Mouse (Mus musculus) testis, postnatal 14 days (tissue): ENCODE results near the gene Tent4a.

Experiments used
- DNase-seq: peaks from one replicate; pipeline ENCODE4 v3.0.0; 2021; ENCODE audit warnings: low spot score

The Tent4a gene

DNA sequence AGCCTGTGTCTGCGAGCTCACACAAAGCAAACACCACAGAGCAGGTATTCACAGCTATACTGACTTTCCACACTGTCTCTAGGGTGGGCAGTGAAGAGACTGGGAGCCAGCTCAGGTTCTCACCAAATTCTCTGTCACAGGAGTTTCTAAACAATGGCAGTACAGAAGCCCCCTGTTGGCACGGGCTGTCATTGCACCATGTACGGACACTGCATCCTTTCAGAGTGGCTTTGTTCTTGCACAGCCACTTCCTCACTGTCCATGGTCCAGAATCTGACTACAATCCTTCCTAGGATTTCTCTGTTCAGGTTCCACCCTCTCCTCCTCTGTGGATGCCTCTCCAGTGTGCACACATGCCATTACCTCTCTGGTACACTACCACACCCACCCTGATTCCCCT is 10.6 kb upstream of the Tent4a start:
- DNase-seq: no peak

DNA sequence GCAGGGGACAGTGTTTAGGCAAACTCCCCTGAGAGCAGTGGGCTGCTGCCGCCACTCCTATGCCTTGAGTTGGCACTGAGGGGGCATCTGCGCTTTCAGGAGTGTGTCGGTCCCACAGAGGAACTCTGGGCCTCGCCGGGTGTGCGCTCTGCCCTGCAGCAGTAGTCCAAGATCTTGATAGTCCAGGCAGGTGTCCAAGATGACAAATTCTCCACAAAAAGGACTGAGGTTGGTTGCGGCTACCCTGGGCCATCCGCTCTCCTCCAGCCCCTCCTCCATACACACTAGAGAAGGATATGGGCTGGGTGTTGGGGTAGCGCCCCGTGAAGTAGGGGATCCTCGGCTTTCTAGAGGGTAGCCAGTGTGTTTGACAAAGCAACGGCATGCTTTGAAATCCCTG is 9.2 kb upstream of the Tent4a start:
- no peak for DNase-seq

DNA sequence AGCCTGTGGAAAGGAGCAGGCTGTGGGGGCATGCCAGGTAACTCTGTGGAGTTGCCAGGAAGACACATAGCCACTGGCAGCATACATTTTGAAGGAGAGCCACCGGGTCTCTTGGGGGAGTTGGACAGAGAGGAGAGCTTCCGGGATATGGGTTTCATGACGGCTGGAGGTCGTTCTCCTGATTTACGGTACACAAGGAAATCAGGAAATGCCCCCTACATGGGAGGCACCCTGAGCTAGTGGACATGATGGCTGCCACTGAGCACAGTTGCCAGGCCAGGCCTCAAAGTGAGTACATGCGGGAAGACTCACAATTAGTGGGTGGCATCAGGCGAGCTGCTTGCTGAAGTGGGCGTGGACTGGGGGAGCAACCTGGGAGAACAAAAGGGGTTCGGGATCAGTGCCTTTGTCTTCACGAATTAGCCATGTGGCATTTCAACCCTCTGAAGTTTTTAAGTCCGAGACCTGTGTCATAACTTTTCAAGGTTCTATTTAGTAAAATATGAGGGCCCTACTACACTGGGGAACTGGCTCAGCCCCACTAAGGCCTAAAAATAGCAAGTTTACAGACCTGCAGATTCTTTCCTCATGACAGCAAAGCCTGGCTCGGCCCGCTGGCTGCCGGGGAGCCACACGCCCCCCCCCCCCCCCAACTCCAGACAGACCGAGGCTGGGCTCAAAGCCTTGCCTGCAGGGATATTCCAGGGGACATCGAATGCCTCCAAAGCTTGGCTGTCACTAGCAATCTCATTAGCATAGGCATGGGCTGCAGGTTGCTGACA is 8.3 kb upstream of the Tent4a start:
- DNase-seq: no peak

DNA sequence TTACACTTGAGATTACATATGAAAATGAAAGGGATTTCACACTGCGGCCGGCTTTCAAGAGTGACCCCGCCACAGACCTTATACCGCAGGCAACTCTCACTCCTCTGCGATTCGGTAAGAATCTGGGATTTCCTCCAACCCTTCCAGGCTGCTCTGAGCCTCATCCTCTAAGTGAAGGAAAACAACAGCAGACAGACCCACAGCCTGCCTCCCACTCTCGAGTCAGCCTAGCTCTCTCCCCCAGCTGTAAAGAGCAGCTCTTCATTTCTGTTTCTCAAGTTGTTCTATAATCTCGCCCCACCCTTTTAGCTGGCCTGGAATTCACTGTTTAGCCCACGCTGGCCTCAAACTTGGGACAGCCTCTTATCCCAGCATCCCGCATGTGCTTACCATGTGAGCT is 7.4 kb upstream of the Tent4a start:
- no peak for DNase-seq

DNA sequence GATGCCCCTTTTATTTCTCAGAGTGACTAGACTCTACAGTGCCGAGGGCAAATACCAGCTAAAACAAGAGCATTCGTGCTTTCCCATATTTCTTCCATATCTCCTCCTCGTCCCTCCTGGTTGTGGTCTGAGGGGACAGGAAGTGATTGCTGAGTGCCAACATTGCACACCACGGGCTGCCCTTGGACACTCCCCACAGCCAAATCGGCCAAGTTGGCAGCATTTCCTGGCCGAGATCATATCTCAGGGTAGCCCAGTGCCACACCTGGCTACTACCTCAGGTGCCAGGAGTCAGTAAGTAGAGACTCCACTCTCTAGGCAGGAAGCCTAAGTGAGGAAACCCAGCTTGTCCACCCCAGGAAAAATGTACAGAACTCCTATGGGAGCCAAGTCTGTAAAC is 6.8 kb upstream of the Tent4a start:
- no peak for DNase-seq

DNA sequence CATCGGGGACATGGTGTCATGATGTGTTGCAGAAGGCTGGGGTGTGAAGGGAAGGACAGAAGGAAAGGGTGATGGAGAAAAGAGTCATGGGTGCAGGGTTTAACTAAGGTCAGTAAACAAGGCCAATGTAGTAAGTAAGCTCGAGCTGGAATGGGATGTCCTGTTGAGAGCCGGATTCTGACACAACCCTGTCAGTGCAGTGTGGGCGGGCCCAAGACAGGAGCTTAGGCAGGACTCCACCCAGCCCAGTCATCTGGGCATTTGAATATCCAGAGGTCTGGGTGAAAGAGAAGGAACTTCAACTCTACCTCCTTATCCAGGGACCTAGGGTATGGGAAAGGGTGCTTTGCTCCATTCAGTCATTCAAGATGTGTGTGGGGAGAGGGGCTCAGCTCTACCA is 3.9 kb upstream of the Tent4a start:
- DNase-seq: no peak

DNA sequence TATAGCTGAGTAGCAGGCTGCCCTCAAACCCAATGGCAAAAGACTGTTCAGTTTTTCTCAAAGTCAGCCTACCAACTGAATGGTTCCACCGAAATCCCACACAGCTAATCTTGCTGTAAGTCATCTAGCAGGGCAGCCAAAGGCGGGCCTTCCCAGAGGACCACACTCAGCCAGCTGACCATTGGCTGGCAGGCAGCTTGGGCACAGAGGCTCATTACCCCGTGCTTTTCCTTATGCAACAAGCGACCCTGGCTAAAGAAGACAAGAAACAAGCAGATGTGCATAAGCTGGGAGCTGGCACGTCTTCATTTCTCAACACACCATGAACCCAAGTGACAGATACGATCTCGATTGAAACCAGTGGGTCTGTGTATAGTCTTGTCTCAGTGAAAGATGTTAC is 2.9 kb upstream of the Tent4a start:
- no peak for DNase-seq

DNA sequence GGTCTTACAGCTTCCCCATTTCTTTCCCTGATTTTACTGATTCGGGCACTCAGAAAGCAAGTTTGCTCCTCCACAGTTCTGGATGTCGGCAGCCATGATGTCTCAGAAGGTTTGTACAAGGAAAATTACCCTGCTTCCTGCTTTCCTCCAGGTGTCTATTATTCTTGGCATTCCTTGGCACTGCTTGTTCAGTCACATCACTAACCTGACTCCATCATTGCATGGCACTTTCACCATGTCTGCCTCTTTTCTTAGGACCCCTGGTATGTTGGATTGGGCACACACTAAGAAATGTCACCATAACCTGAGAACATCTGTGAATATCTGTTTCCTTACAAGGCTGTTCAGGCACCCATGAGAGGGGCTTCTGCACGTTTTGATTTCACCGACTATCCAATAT is 1.6 kb upstream of the Tent4a start:
- no peak for DNase-seq

DNA sequence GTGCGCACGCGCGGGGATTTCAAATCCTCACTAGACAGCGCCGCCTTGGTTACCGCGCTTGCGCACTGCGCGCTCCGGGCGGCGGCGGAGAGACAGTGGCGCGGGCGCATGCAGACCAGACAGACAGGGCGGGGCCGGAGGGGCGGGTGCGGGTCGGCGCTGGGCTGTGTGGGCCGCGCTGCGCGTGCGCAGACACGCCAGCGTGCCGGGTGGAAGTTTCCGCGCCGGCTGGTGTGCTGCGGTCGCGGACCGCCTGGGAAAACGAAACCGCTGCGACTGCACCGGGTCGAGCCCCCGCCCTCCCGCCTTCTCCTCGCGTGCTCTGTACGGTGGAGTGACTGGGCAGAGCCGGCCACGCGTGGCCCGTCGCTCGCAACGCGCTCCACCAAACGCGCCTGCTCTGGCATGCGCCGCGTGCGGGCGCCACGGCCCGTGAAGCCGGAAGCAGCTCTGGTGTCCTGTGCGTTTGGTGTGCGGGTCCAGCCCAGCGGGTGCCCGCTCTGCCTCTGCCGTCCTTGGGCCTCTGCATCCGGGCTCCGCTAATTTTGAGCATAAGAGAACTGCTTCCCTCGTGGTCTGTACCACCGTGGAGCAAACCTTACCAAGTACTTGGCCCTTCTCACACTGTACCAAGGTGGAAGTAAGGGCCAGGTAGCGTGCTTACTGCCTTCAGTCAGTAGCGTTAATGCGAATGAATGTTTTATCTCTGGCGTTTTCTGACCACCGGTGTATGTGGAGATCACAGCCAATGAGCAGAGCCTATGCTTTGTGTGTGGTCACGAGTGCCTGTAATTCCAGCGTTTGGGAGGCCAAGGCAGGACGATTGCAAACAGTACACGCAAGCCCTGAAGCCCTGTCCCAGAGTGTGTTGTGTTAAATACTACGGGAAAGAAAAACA is 486 bp upstream of the Tent4a start:
- DNase-seq: peak; percentile 97

DNA sequence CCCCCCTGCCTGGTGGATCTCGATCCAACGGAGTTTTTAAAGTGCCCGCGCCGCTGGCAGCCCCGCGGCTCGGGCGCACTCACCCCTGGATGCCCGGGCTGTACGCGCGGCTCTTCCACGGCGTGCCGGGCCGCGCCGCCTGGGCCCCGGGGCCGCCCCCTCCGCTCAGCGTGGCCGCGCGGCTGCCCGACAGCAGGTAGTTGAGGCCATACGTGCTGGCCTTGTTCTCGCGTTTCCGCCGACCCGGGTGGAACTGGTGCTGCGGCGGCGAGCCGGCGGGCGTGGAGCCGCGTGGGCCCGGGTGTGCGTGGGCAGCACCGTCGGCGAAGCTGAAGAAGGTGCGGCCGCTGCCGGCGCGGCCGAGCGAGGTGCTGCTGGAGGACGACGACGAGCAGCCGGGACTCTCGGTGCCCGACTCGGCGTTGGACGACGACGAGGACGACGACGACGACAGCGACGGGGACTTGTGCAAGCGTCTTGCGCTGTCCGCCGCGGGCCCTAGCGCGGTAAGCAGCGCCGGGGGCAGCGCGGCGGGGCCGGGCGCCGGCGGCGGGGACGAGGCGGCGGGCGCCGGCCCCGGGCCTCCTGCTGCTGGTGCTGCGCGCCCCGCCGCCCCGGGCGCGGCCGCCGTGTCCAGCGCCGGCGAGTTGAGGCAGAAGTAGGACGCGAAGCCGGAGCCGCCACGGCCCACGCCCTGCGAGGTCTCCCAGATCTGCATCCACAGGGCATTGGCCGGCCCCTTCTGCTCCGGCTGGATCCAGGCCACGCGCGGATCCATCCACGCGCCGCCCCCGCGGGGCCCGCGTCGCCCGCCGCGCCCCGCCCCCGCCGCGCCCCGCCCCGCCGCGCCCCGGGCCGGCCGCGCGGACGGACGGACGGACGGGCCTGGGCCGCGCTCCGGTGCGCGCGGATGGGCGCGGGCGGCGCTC is 748 bp downstream of the Tent4a start, which contains the start of gene Nsun2:
Gene Nsun2 (plus strand): TSS at position 342 of the 929 bp plus-strand sequence.
- peak; percentile 69 for DNase-seq

DNA sequence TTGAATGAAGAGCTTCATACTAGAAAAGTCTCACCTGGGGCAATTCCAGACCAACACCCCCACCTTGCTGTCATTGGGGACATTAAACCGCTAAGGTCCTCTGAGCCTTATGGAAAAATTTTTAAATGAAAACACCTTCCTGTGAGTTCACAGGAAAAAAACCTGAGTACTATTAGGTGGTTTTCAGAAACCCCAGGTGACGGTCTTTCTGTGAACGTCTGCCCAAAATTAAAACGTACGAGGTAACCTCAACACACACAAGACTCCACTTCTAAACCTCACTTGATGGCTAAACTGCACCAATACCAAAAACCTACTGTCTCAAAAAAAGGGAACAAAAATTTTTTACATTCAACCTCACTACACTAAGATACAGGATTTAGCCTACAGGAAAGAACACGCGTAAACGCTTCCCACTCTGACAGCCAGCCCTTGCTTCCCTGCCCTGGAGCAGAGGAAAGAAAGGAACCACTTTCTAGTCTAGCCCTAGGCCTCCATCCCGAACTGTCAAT is 1.5 kb downstream of the Tent4a start:
- no peak for DNase-seq

DNA sequence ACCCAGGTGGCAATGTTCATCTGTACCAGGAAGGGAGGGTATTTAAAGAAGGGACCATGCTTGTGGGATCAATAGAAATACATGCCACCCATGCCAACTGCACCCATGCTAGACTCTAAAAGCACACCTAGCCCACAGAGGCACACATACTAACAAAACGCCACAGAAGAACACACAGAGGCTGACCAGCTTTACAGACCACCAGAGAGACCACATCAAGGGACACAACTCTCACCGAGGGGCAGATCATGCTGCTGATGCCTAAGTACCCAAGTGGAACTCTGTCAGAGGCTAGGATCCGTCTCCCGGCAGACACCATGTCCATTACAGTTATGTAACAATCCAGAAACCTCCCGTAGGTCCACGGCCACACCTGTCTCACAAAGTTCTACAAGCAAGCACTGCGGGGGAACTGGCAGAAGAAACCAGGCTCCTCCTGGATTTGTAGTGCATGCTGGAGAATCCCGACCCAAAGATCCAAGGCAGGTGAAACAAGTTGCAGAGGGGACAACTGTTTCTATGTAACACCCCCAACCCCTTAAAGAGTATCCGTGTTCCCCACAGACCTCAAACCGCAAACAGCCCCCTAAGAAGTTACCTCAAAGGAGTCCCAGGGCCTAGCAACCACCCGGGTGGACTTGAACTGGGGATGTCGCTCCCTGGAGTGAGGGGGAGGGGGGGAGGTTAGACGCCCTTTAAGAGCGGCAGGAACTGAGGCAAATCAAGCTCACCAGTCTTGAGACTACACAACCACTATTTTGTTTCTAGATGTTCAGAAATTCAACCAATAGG is 2.1 kb downstream of the Tent4a start:
- peak; percentile 62 for DNase-seq

DNA sequence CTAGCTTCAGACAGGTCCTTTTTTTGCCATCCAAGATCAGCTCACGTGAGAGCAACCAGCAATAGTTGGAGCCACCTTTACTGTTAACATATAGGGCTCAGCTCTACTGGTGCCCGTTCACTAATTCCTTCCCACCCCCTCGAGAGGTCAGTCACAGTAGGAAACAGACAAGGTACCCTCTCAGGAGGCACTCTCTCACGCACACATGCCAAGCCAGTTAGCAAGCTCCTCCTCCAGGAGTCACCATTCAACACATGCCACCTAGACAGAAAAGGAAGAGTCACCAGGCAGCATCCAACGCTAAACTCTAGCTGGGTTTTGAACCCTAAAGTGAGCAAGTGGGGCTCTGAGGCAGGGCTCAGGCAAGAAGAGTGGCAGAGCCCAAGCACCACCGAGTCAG is 3.0 kb downstream of the Tent4a start:
- no peak for DNase-seq

DNA sequence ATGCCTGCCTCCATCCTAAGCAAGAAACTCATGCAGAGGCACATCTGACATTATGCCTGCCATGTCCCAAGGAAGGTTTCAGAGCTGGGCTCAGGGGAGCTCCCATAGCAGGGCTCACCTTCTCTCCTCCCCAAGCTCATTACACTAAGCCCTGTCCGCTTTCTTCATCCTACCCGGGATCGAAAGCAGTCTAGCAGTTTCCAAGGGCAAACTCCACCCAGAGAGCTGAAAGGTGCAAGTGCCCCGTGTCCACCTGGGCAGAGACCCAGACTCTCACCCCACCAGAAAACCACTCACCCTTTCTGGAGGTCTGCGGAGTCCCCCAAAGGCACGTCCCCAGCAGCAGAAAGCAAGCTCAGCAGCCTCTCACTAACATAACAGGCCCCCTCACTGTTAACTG is 3.5 kb downstream of the Tent4a start:
- no peak for DNase-seq

DNA sequence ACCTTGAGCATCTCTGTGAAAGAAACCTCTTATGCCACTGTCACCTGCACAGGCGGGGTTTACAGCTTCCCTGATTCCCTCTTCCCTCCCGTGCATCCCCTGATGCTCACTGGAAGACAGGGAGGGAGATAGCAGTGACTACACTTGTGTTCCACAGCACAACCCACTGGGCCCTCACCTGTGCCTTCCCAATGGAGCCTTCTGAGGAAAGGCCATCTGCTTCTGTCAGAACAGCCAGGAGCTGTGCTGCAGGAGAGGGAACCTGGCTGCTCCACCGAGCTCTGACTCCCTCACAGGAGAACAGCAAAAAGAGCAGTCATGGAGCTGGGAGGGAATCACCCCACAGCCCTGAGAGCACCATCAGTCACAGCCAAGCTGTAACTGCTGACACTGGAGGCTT is 4.3 kb downstream of the Tent4a start:
- no peak for DNase-seq

DNA sequence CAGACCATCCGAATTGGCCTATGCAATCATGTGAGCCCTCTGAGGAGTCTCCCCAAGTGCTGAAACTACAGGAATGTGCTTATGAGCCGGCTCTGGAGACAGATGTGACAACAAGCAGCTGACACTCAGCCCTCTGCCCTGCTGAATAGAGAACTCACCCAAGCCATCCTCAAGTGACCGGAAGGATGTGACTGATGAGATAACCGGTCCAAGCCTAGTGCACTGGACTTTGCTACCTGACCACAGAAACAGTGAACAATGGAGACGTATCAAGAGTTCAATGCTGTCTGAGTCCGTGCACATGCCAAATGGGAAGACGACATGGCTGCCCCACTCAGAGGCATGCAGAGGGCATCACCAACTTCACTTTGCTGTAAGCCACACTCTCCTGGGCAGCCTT is 5.9 kb downstream of the Tent4a start:
- DNase-seq: no peak

DNA sequence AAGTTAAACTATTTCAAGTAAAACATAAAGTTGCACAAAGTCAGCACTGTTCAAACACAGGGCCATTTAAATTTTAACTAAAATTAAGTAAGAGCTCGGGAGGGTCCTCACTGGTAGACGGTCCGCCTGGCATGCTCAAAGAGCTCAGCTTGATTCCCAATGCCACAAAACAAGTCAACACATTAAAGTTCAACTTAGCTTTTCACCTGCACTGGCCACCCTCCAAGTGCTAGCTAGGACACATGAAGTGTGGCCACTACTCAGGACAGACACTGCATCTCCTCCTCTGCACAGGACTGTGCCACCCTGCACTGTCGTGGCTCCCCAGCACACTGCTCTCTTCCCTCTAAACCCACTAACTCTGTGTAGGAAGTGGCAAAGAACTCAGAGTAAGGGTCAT is 8.6 kb downstream of the Tent4a start:
- no peak for DNase-seq

DNA sequence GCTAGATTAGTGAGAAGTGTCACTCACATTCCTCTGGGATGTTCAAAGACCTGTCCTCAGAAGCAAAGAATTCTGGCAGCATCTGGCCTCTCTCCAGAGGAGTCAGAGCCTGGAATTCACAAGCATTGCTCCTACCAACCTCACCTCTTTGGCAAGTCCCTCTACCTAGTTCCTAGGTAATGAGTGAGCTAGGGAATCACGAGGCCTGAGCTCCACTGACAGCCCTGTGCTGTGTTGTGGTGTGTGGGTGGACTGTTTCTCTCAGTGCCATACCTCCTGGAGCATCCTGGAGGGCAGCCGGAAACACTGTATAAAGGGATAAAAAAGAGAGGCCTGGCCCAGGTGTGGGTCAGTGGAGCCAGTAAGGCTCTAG is 10.3 kb downstream of the Tent4a start:
- DNase-seq: no peak

DNA sequence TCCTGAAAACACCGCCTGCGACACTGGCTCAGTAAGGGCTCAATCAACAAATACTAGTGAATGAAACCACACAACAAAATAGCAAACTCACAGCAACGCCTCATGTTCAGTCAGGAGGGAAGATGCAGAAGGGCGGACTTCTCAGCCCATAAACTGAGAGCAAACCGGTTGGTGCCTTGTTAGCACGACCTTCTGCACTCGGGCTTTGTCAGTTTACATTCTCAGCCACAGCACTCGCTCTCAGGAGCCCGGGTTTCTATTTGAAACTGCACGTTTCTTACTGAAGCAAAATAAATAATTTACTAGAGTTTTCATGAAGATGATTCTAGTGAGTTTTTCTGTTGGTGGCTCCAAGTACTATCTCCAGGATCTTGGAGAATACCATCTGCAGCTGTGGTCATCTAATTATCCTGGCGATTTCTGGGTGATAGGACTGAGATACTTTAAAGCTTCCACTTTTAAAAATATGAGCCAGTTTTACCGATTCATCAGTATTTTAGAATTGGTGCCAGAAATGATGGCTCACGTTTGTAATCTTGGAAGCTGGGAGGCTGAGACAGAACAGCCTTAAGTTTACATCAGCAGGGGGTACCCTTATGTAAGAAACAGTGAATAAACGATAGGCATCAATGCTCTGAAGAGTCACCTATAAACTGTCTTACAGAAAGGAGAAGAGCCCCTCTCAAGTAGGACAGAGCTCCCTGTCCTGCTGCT is 10.8 kb downstream of the Tent4a start:
- no peak for DNase-seq

DNA sequence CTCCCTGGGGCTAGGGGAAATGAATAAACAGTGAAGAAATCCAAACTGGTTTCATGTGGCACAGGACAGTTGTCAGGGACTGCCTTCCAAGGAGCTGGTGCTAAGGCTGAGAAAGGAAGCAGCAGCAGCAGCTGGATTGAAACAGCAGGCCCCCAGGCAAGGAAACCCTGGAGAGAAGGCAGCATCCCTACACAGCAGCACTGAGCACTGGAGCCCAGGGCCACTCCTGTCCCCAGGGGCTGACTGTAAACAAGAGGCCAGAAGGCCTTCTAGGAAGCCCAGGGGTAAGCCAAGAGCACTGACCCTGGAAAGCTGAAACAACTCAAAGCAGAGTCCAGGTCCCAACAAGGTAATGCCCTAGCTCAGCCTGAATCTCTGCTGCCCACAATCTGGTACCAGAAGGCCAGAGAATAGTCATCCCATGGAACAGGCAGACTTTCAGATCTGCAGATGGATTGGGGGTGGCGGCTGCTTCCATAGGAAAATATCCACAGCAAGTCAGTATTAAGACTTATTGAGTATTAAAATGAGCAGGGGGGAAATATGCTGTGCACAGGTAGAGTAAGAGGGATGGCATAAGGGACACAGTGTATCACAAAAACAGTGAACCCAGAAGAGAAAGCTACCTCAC is 12.1 kb downstream of the Tent4a start:
- no peak for DNase-seq
